Mouse (Mus musculus) heart, postnatal 0 days (tissue): ENCODE measurements around the gene Tbx18.

Experiments
- CTCF ChIP-seq: IDR thresholded peaks from 2 replicates; pipeline ENCODE4 v1.5.1; 2016; ENCODE audit warnings: antibody characterized with exemption, control low read depth, low read depth
- EP300 ChIP-seq: IDR thresholded peaks from 2 replicates; pipeline ENCODE4 v1.6.1; 2016; ENCODE audit warnings: antibody characterized with exemption, low read depth

GRCm38 (mm10) chr9:87733236-87733630, 2.2 kb upstream of the Tbx18 start:
- TF ChIP-seq CTCF, result no peak
- no peak for TF ChIP-seq EP300
